Mouse (Mus musculus): ENCODE results near the gene Gm17584. TPM values are rescaled to one million over a fixed set of nuclear protein-coding genes. Genes with fewer than 3 reads are reported as not detected.
"Not testable (repeated sequence)": the region's sequence is repeated elsewhere in the genome, so short reads cannot be mapped to it uniquely, and the experiment has no call there.

The Gm17584 gene
- not detected in 2 replicates for total RNA-seq (2015)
- total RNA-seq (2017): not detected in 2 replicates

DNA sequence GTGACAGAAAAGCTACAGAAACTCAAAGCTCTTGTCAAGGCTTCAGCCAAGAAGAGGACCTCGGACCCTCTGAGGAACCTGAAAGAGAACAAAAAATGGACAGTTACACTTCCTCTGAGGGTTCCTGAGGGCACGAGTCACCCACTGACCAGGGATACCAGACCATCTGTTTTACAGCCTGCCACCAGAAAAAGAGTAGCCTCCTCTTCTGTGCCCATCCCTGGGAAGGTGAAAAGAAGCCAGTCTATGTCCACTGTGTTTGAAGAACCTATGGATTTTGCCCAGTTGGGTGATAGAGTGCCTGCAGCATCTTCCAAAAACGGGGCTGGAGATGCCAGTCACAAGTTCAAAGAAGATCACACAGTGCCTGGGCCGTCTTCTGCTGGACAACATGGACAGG, at the start of gene Gm17584:
Gene Gm17584, plus strand, starts transcription at position 301 of the 400 bp plus-strand sequence.
- not testable (repeated sequence) for ATAC-seq (ENCODE audit: poor library complexity, severe bottlenecking)

Other genes with a start within 250 kb of the Gm17584 start
- not detected in 2 replicates for gene Gm17469, start 129.3 kb downstream of the Gm17584 start, total RNA-seq (2015)
- not detected in 2 replicates for gene Gm17469, start 129.3 kb downstream of the Gm17584 start, total RNA-seq (2017)